Mouse (Mus musculus): ENCODE data around the gene Slc16a5.
A peak's percentile ranks its signal among the peaks of the same experiment; 100 is the strongest.

Gene Slc16a5

DNA sequence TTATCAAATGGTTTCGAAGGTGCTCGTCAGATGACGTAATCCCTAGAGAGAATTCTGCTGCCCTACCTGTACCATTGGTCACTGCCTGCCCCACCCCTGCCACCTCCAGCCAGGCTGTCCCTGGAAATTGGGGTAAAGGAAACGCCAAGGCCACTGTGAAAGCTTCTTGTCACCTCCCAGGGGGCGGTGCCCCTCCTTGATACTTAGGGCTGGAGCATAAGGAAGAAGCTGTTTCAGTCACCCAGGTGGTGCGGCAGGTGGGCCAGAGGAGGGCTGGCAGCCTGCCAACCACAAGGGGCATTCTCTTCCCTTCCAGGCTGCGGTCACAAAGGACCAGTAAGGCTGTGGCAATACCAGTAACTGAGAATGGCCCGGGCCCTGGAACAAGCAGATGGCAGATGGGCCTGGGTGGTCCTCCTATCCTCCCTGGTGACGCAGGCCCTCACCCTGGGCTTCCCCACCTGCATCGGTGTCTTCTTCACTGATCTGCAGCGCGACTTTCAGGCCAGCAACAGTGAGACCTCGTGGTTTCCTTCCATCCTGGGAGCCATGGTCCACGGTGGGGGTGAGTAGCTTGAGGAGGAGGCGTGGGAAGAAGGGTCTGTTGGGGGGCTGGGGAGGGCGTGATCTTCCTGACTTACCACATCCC lies at the start of gene Slc16a5:
Gene Slc16a5 (plus strand): TSS at position 232 of the 649 bp plus-strand sequence.
- DNase-seq (ENCODE audit: extremely low spot score, low spot score) = no peak

DNA sequence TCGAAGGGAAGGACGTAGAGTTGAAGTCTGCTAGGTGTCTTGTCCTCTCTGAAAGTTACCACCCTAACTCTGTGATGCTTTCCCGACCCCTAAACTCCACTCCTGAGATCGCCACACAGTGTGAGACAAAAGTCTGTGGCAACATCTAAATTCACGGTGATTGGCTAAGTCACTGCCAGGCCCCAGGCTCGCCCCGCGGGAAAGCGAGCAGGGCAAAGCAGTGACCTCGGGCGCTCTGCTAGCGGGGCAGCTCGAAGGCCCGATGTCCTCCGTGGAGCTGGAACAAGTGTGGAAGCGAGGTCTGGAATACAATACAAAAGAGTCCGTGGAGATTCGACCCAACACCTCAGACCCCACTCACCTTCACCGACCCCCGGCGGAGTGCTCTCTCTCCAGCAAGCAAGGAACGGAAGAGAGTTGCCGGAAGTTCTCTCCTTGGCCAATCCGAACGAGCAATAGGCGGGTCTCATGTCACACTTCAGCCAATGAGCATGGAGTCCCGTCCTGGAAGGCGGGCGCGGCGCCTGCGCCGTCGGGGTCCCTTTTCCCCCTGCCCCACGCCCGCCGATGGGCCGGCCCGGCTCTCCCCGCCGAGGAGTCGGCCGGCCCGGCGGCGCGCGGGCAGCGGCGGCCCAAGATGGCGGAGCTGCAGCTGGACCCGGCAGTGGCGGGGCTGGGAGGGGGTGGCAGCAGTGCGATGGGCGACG lies 42.6 kb upstream of the Slc16a5 start, which contains the start of the genes Atp5h and Kctd2:
Gene Atp5h (minus strand): TSS at position 432 of the 707 bp plus-strand sequence.
Gene Kctd2 (plus strand): TSS at position 598 of the 707 bp plus-strand sequence.
- DNase-seq (ENCODE audit: extremely low spot score, low spot score) = peak; percentile 91

DNA sequence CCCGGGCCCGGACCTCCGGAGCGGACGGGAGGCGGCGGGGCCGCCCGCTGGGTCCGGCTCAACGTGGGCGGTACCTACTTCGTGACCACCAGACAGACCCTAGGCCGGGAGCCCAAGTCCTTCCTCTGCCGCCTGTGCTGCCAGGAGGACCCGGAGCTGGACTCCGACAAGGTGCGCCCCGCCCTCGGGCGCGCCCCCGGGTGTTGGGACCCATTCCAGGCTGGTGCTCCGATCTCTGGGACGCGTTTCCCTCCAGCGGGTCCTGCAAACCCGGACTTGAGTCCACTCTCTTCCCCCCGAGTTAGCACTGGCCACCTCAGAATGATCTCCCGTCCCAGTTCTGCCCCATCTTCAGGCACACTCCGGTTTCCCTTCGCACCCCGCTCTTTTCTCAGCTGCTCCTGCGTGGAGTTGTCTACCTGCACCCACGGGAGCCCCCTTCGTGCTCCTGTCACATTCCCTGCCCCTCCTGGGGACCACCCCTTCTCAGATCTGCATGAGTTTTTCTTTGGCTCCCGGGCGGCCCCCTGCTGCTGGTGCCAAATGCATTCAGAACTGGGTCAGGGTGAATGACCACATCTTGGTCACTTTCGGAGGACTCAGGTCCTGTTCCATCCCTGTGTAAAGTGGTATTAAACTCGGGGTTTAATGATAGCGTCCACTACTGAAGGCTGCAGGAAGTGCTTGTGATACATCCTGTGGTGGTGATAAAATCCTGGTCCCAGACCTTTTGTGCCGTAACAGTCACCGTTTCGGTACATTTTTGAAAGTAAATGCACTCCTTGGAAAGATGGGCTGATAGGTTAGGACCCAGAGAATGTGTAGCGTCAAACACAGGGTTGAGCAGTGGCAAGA lies 41.7 kb upstream of the Slc16a5 start:
- peak; percentile 66 for DNase-seq (ENCODE audit: extremely low spot score, low spot score)

DNA sequence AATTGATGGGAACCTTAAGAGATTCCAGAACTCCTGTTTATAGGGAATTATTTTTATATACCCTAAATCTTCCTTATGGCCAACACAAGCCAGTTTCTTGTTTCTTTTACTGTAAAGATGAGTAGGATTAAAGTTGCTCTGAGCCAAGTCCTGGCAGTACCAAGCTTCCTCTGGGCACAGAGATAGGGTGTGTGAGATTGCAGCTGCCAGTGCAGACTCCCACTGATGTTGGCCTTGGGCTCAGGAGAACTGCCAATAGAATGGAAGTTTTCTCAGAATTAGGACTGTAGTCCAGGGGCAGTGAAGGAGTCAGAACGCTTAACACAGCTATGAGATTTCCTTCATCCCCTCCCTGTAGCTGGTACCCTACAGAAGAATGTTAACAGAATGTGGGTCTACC lies 40.9 kb upstream of the Slc16a5 start:
- no peak for DNase-seq (ENCODE audit: extremely low spot score, low spot score)

DNA sequence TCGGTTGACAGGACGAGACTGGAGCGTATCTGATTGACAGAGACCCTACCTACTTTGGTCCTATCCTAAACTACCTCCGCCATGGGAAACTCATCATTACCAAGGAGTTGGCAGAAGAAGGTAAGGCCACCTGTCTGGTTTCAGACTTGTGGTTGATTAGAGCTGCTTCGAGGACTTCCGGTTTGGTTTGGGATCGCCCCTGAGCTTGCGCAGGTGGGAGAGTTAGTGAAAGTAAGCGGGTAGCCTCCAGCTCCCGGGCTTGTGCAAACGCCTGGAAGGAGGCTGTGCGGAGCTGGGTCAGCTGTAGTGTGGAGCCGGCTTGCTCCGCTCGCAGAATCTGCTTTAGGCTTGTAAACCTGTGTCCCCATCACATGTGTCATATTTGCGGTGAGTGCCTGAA lies 40.3 kb upstream of the Slc16a5 start:
- DNase-seq (ENCODE audit: extremely low spot score, low spot score) = no peak

DNA sequence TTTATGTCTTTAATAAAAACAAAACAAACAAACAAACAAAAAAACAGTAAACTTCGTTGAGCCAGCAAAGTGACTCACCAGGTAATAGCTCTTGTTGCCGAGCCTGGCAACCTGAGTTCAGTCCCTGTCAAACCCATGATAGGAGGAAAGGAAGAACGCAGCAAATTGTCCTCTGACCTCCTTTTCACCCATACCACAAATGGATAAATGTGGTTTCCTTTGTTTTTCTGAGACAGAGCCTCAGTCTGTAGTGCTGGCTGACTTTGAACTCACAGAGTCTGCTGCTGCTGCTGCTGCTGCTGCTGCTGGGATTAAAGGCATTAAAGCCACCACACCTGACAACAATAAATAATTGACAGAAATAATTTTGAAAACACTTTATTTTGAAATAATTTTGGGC lies 39.2 kb upstream of the Slc16a5 start:
- DNase-seq (ENCODE audit: extremely low spot score, low spot score) = no peak

DNA sequence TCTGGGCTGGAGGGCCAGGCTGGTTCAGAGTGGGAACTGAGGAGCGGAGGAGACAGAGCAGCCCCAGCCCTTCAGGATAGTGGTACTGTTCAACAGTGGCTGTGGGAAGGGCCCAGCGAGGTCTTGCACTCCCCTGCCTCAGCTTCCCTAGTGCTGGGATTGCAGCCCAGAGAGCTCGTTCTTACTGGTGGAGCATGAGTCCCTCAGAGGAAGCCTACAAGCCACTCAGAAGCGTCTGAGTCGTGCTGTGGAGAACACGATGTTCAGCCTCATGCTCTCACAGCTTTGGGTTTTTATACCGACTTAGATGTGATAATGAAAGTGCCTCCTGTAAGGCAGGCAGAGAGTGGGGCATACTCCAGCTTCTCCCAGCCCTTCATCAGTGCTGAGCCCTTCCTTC lies 37.6 kb upstream of the Slc16a5 start:
- DNase-seq (ENCODE audit: extremely low spot score, low spot score) = no peak

DNA sequence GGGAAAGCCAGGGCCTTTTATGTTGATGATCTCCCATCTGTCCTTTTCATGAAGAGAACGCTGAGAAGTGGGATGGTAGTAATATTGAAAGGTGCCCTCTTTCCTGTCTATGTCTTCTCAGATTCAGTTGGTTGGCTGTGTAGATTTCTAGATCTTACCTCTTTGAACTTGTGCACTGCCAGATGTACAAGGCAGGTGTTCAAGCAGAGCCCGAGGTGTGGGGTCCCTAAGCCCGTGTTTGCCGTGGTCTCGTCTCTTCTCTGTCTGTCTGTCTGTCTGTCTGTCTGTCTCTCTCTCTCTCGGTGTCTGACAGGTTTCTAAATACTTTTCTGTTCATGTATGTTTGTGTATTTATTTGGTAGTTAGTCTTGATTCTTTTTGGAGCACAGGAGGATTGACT lies 36.6 kb upstream of the Slc16a5 start:
- DNase-seq (ENCODE audit: extremely low spot score, low spot score) = no peak

DNA sequence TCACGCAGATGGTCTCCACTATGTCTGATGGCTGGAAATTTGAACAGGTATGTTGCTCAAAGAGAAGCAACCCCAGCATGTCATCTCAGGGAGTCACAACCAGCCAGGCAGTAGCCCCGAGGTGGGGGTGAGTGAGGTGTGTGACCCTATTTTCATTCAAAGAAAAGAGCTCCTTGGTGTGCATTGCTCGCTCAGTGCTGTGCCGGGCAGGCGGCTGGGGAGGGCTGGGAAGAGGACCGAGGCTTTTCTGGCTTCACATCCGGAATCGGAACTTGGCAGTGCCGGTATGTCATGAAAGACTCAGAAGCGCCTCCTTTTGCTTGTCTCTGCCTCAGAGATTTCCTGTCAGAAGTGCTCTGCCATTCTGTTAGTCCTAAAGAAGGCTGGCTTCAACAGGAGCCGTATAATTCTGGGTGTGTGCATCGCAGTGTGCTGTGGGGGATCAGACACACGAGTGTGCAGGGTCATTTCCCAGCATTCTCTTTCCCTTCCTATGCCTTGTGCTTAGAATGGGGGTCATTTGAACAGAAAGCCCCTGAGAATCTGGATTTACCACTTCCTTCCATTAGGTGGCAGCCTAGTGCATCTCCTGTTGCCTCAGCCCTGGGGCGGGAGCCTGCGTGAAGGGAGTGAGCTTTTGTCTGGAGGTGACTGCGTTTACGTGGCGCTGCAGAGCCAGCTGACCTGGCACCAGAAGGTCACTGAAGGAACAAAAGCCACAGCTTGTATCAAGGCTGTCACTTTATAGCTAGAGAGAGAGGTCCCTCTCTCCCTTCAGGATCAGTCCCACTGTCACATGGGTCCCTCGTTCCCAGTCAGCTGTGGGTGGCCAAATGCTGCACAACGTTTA lies 34.6 kb upstream of the Slc16a5 start:
- DNase-seq (ENCODE audit: extremely low spot score, low spot score) = peak; percentile 80

DNA sequence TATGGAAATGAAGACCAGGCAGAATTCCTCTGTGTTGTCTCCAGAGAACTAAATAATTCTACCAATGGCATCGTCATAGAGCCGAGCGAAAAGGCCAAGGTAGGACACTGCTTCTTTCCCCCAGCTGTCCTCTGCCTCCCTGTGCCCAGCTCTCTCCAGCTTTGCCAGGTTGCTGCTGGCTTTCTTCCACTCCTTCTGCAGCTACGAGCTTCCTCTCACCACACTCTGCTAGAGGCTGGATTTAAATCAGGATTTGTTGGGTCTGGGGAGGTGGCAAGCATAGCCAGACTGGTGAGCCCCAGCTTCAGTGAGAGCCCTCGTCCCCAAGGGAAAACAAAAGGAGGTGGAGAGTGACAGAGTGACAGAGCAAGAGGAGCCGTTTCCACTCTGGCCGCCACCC lies 33.0 kb upstream of the Slc16a5 start:
- DNase-seq (ENCODE audit: extremely low spot score, low spot score) = no peak

DNA sequence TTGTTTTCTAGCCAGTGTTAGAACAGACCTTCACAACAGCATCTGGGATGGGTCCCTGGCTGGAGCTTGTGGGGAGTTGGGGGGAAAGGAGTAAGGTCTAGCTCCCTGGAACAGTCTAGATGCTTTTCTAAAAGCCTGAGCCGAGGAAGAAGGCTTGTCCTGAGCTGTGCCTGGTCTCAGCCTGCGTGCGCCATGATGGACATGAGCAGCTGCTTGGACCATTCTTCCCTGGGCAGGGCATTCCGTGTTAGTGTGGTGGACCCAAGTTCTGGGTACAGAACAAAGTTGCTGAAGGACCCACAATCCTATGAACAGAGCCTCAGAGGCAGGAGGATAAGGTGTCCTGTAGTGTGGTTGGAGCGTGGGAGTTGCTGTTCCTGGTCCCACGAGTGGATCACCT lies 31.7 kb upstream of the Slc16a5 start:
- no peak for DNase-seq (ENCODE audit: extremely low spot score, low spot score)

DNA sequence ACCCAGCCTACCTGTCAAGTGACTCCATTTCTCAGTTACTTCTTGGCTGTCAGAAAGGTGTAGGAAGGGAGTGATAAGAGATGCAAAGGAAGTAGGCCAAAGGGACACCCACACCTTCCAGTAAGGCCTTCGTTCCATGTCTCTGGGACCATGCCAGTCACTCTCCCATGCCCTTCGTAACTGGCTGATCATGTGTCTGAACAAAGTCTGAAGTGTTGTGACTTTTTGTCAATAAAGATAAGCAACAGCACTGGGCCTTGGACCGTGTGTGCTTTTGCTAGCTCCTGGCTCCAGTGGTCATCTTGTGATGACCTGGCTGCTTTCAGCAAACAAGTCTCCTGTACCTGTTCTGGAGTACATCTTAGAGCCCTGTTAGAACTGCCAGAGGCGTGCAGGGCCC lies 29.5 kb upstream of the Slc16a5 start:
- no peak for DNase-seq (ENCODE audit: extremely low spot score, low spot score)

DNA sequence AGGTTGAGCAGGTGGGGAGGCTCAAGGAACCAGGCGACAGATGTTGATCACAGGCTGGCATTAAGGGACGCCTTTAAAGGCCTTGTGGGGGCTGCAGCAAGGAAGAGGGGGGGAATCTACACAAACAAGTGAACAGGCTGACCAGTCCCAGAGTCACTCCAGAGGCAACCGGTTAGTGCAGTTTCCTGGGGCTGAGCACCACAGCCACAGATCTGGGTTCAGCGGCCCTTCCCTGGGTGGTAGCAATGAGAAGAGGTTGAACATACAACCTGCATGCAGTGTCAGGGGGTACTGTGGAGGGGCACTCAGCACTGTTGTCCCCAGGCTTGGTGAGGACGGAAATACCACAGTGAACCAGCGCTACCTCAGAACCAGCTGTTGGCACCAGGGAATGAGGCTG lies 28.9 kb upstream of the Slc16a5 start:
- DNase-seq (ENCODE audit: extremely low spot score, low spot score) = no peak

DNA sequence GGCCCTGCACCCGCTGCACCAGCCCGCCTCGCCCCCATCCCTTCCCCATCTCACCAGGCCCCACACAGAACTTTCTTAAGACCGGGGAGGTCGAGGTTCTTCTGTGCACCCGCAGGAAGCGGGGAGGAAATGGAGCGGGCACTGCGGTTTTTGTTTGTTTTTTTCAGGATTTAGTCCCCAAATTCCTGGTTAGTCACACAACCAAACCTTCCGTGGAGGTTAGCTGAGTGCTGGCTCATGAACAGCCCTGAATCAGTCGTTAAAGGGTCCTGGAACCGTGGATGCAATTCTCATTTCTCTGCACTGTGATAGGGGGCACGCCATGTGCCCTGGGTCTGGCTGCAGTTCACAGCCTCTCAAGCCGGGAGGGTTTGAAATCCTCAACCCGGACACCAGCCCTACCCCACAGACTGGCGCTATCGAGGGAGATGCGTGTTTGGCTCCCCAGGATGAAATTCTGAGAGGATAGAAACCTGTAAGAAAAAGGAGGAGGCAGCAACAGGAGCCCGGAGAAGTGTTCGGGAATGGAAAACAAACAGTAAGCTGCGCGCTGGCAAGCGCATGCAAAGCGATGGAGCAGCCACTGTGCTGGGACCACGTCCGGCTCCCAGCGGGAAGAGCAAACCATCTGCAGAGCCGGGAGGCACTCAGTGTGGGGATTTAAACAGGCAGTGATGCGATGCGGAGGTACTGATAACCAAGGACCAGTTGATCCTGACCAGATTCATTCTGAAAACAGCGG lies 26.5 kb upstream of the Slc16a5 start:
- DNase-seq (ENCODE audit: extremely low spot score, low spot score) = peak; percentile 71

DNA sequence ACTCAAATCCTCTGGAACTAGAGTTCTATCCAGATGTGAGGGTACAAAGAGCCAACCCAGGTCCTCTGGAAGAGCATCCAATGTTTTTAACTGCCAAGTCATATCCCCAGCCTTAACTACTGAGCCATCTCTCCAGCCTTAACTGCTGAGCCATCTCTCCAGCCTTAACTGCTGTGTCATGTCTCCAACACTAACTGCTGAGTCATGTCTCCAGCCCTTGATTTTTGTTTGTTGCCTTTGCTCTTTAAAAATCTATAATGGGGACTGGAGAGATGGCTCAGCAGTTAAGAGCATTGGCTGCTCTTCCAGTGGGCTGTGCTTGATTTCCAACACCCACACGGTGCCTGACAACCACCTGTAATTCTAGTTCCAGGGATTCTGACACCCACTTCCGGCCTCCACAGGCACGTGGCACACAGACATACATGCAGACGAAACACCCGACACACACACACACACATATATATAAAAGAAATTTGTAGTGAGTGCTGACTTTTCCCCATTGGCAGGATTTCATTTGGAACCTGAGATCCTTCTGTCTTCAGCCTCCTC lies 24.6 kb upstream of the Slc16a5 start:
- no peak for DNase-seq (ENCODE audit: extremely low spot score, low spot score)

DNA sequence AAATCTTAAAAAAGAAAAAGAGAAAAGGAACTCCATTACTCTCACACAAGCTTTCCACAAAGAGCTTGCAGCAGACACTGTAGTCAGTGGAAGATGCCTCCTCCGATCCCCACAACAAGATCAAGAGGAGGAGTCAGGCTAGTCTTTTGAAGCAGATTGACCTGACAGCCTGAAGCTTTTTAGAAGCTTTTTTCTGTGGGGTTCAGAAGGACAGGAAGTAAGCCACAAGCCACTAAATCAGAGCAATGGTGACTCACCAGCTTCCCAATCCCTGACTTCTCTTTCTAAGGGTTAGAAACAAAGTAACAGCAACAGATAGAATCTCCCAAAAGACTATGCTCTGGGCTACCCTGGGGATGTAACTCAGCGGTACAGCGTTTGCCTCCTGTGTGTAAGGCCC lies 22.9 kb upstream of the Slc16a5 start:
- no peak for DNase-seq (ENCODE audit: extremely low spot score, low spot score)

DNA sequence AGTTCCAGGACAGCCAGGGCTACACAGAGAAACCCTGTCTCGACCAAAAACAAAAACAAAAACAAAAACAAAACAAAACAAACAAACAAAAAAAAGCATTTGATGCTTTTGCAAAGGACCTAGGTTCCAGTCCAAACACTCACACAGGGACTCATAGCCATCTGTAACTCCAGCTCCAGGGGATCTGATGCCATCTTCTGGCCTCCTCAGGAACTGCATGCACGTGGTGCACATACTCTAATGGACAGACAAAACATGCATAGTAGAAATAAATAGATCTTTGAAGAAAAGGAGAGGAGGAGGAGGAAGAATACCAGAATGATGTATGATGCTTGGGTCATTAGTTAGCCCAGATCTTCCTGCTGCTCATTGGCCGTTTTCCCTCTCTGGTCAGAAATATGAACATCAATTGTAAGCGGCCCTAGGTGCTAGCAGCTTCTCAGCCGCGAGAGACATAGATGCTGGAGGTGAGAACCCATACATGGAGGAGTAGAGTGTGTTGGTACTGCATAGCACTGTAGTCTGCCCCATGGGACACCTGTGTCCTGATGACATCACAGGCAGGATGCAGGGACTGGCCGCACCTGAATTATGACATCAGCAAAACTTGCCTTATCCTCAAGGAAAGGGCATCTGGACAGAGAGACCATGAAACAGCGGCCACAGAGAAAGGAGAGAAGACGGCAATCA lies 22.2 kb upstream of the Slc16a5 start, which contains the start of gene Trim80:
Gene Trim80 (plus strand): TSS at position 640 of the 690 bp plus-strand sequence.
- no peak for DNase-seq (ENCODE audit: extremely low spot score, low spot score)

DNA sequence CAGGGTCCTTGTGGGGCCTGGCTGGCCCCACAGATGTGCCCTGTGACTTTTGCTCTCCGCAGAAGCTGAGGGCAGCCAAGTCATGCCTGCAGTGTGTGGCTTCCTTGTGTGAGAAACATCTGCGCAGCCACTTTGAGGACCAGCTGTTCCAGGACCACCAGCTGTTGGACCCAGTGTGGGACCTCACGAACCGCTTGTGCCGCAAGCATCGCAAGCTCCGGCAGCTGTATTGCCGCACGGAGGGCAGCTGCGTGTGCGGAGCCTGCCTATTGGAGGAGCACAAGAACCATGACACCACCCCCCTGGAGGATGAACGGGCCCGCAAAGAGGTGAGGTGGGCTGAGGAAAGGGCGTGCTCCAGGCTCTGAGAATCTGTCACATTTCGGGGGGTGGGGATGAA lies 20.9 kb upstream of the Slc16a5 start:
- DNase-seq (ENCODE audit: extremely low spot score, low spot score) = no peak

DNA sequence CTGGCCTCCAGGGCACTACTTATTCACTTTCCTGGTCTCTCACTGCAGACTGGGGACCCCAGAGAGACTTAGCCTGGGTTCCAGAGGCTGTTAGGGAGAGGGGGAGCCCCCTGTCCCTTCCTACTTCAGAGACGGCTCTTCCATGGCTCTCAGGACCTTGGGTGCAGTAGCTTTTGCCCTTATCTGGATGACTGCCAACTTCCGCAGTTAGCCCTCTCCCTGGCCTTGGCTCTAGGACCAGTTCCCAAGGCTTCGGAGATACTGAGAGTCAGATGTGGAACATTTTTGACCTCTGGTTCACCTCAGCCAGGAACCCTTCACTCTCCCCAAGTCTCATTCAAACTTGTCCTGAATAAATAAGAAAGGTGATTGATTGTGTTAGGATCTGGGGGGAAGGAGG lies 15.4 kb upstream of the Slc16a5 start:
- DNase-seq (ENCODE audit: extremely low spot score, low spot score) = no peak
